ENCODE assay signal across 9 mouse cellular contexts in the genomic region with DNA sequence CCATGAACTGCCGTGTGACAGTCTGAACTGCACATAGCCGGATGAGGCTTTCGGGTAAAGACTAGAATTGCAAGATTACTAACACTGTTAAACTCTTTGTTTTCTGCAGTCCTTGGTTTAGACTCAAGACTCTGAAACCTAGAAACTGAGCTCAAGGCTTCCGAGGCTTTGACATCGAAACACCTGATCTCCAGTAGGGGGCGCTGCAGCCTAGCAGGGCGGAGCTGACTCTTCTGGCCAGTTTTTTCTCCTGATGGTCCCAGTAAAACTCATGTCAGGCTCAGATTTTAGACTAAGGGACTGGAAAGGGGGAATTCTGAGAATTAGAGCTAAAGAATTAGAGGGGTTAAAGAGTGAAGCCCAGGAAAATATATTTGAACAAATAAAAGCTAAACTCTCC. TPM values are rescaled to one million over a fixed set of nuclear protein-coding genes. Genes with fewer than 3 reads are reported as not detected.
A peak's percentile ranks its signal among the peaks of the same experiment; 100 is the strongest.
DNase-seq lines count a peak whose midpoint lies in the region; ATAC-seq and TF ChIP-seq lines count a peak whose summit lies in the region.
"Had no signal": no experiment of that assay in that cellular context is flagged by ENCODE, and none has a peak within 500 bp of the region (broad histone marks: within the 10 kb centered on the region; RNA-seq: fewer than 3 reads in every experiment).

No protein-coding gene starts in this region.

- H3K27me3 ChIP-seq in spleen, adult 2 months (ENCODE audit: control insufficient read depth, insufficient read depth, low read length) = no peaks in the 10 kb centered on the region
- H3K27me3 ChIP-seq: limb, embryonic 15.5 days had no signal

- DNase-seq in cerebellum, adult 11 months = peak; percentile 15
- DNase-seq in cerebellum, adult 9-11 months = no peak
- DNase-seq in frontal cortex, postnatal 25 days (ENCODE audit: low spot score in 2 of 2) = peak; percentile 40 to 57
- peak; percentile 87 to 88 for DNase-seq in kidney, postnatal 4 days
- DNase-seq in lung, postnatal 36 days = peak; percentile 87
- peak; percentile 21 to 45 for DNase-seq in spleen, adult 2 months (ENCODE audit: low read depth in 1 of 2, low spot score in 2 of 2)

- no peak overlapping the region for H3K27ac ChIP-seq in bone marrow, adult 2 months (ENCODE audit: control insufficient read depth, insufficient read depth, low read depth, low read length, poor library complexity)
- no peak overlapping the region for H3K27ac ChIP-seq in spleen, adult 2 months (ENCODE audit: insufficient read depth, low read length)
- H3K27ac ChIP-seq: limb, embryonic 15.5 days had no signal

- H3K4me1 ChIP-seq in bone marrow, adult 2 months (ENCODE audit: control insufficient read depth, insufficient read depth, low read length) = no peaks in the 10 kb centered on the region
- no peaks in the 10 kb centered on the region; the same call in 1 of the 2 replicates for H3K4me1 ChIP-seq in spleen, adult 2 months (ENCODE audit: control insufficient read depth, insufficient read depth, insufficient read length)
- H3K4me1 ChIP-seq: limb, embryonic 15.5 days had no signal

- ATAC-seq in CD4-positive, CD25-positive, alpha-beta regulatory T cell, adult 4 months = peak; percentile 65

- 16% methylated on average over 7 of the region's 7 CpGs for WGBS in bone marrow, adult 2 months
- WGBS in spleen, adult 2 months = 23% methylated on average over 7 of the region's 7 CpGs

- H3K36me3 ChIP-seq in spleen, adult 2 months (ENCODE audit: control insufficient read depth, insufficient read depth, low read length) = no peaks in the 10 kb centered on the region
- H3K36me3 ChIP-seq: limb, embryonic 15.5 days had no signal

- TF ChIP-seq POLR2A in bone marrow, adult 2 months (IDR thresholded peaks at IDR 0.05; ENCODE audit: borderline replicate concordance, control insufficient read depth, low read depth, low read length) = no peak
- TF ChIP-seq POLR2A in spleen, adult 2 months (IDR thresholded peaks at IDR 0.05; ENCODE audit: low read depth, low read length) = no peak

- H3K4me3 ChIP-seq in bone marrow, adult 2 months (replicated peaks; ENCODE audit: control insufficient read depth, low read depth, low read length) = no peak overlapping the region
- H3K4me3 ChIP-seq in spleen, adult 2 months (ENCODE audit: extremely low read depth, insufficient read depth, insufficient read length) = no peak overlapping the region
- H3K4me3 ChIP-seq: limb, embryonic 15.5 days had no signal

- peak; percentile 84 for TF ChIP-seq CTCF in bone marrow, adult 2 months (IDR thresholded peaks at IDR 0.05; ENCODE audit: control insufficient read depth, insufficient read depth, low read length)
- peak; percentile 83; the same call in 1 of the 2 replicates for TF ChIP-seq CTCF in spleen, adult 2 months (IDR thresholded peaks at IDR 0.05; ENCODE audit: extremely low read depth, insufficient read depth, insufficient read length, insufficient replicate concordance)

RNA-seq across cellular contexts. Expression of gene Fam240a, which starts 6.1 kb away (rescaled TPM):
- under 1 TPM in 1 of 2 experiments, not detected in 1; 0.69 TPM for polyA plus RNA-seq in CD4-positive, CD25-positive, alpha-beta regulatory T cell, adult 4 months (2017; shearing (Covaris generic))
- not detected in 2 replicates for polyA plus RNA-seq in bone marrow, adult 2 months (2011; ENCODE audit: insufficient read depth, insufficient read length, low replicate concordance, missing spikeins)
- polyA plus RNA-seq in spleen, adult 2 months (2012; rRNA removed) = 0.25 and 0.35 TPM in 2 replicates
- polyA plus RNA-seq: limb, embryonic 15.5 days had no signal

RNA-seq across cellular contexts. Expression of gene Tdgf1, which starts 23.2 kb away (rescaled TPM):
- 1 to 10 TPM in 1 of 2 experiments, under 1 TPM in 1; 0.22 to 1.2 TPM for polyA plus RNA-seq in CD4-positive, CD25-positive, alpha-beta regulatory T cell, adult 4 months (2017; shearing (Covaris generic))
- 46.1 TPM in 1 of 2 replicates, not detected in the other for polyA plus RNA-seq in bone marrow, adult 2 months (2011; ENCODE audit: insufficient read depth, insufficient read length, low replicate concordance, missing spikeins)
- polyA plus RNA-seq in spleen, adult 2 months (2012; rRNA removed) = 0.08 and 0.14 TPM in 2 replicates

RNA-seq across cellular contexts. Expression of gene Lrrc2, which starts 28.6 kb away (rescaled TPM):
- under 1 TPM in 1 of 2 experiments, not detected in 1; 0.12 TPM for polyA plus RNA-seq in CD4-positive, CD25-positive, alpha-beta regulatory T cell, adult 4 months (2017; shearing (Covaris generic))
- 2.5 TPM in 1 of 2 replicates, not detected in the other for polyA plus RNA-seq in bone marrow, adult 2 months (2011; ENCODE audit: insufficient read depth, insufficient read length, low replicate concordance, missing spikeins)
- polyA plus RNA-seq in spleen, adult 2 months (2012; rRNA removed) = 0.02 TPM in 1 of 2 replicates, not detected in the other

RNA-seq across cellular contexts. Expression of gene Tmie, which starts 42.8 kb away (rescaled TPM):
- polyA plus RNA-seq in CD4-positive, CD25-positive, alpha-beta regulatory T cell, adult 4 months (2017; shearing (Covaris generic)) = 1 to 10 TPM; 2.5 to 3.5 TPM
- polyA plus RNA-seq in bone marrow, adult 2 months (2011; ENCODE audit: insufficient read depth, insufficient read length, low replicate concordance, missing spikeins) = 0.81 and 1.2 TPM in 2 replicates
- 2.9 and 3.0 TPM in 2 replicates for polyA plus RNA-seq in spleen, adult 2 months (2012; rRNA removed)

RNA-seq across cellular contexts. Expression of gene Als2cl, which starts 43.1 kb away (rescaled TPM):
- 10 to 100 TPM; 17.4 to 29.4 TPM for polyA plus RNA-seq in CD4-positive, CD25-positive, alpha-beta regulatory T cell, adult 4 months (2017; shearing (Covaris generic))
- 5.3 and 8.5 TPM in 2 replicates for polyA plus RNA-seq in bone marrow, adult 2 months (2011; ENCODE audit: insufficient read depth, insufficient read length, low replicate concordance, missing spikeins)
- polyA plus RNA-seq in spleen, adult 2 months (2012; rRNA removed) = 58.9 and 64.3 TPM in 2 replicates
